Mouse (Mus musculus): ENCODE measurements at regions not wholly inside any gene's neighbourhood (a gene's known extent, or its start where the extent isn't known, plus 50 kb on each side); places are given as distances from the start of the nearest gene placed in this dataset.

- DNase-seq: no peak
Measured at GRCm38 (mm10) chr14:47862556-47862955, 214.3 kb downstream of the Ktn1 start.

- no peak for DNase-seq
Measured at GRCm38 (mm10) chr14:47863067-47863466, 214.8 kb downstream of the Ktn1 start.

GRCm38 (mm10) chr14:47863701-47864100, 215.5 kb downstream of the Ktn1 start:
- DNase-seq: no peak

GRCm38 (mm10) chr14:47867017-47867416, 218.8 kb downstream of the Ktn1 start:
- no peak for DNase-seq

DNA sequence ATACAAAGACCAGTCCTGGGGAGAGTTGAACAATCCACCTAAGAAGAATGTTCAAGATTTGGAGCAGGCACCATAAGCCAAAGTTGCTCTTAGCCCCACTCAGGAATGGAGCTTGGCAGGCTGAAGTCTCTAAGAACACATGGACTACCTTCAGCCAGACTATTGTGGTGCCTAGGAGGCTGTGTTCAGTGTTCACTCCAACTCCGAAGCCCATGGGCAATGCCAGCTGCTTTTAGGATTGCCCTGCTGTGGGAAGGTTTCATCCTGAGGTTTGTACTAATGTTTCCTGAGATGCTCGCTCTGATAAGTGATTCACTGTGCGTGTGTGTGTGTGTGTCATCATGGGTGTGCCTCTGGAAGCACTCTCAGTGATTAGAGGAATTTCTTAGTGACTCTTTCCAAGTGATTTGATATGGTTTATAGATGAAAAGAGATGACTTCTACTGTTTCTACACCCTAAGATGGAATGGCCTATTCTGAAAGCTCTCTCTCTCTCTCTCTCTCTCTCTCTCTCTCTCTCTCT, 220.1 kb downstream of the Ktn1 start:
- DNase-seq: no peak

GRCm38 (mm10) chr14:47876585-47876984, 228.3 kb downstream of the Ktn1 start:
- DNase-seq: no peak

DNA sequence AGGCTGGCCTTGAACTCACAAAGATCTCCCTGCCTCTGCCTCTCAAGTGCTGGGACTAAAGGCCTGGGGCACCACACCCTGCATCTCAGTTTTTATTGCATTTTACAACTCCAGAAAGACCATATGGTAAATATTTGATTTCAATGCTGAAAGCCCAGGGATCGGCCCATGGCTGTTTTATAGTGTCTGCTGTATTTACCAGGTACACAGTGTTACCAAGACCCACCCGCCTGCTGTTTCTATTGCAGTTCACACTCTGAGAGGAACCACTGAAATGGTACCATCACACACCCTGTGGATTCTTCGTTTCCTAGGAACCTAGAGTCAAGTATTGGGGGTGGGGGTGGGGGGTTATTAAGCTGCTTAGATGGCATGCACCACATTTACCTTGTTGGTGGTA, 228.9 kb downstream of the Ktn1 start:
- DNase-seq: no peak

GRCm38 (mm10) chr14:47877771-47878443, 229.7 kb downstream of the Ktn1 start:
- no peak for DNase-seq

DNA sequence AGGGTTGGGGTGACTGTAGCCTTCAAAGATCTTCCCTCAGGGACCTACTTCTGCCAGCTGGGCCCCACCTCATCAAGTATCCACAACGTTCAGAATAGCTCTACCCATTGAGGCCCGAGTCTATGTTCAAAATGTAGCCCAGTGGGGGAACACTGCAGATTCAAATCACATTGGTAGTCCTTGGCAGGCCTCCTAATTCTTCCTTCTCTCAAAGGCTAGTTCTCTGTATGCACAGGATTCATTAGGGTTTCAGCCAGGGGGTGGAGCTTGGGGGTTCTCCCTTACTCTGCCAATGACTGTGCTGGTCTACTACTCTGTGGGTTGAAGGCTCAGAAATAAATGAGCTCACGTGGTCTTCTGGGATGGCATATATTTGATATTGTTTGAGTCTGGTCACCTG, 235.3 kb upstream of the Peli2 start:
- DNase-seq: no peak

DNA sequence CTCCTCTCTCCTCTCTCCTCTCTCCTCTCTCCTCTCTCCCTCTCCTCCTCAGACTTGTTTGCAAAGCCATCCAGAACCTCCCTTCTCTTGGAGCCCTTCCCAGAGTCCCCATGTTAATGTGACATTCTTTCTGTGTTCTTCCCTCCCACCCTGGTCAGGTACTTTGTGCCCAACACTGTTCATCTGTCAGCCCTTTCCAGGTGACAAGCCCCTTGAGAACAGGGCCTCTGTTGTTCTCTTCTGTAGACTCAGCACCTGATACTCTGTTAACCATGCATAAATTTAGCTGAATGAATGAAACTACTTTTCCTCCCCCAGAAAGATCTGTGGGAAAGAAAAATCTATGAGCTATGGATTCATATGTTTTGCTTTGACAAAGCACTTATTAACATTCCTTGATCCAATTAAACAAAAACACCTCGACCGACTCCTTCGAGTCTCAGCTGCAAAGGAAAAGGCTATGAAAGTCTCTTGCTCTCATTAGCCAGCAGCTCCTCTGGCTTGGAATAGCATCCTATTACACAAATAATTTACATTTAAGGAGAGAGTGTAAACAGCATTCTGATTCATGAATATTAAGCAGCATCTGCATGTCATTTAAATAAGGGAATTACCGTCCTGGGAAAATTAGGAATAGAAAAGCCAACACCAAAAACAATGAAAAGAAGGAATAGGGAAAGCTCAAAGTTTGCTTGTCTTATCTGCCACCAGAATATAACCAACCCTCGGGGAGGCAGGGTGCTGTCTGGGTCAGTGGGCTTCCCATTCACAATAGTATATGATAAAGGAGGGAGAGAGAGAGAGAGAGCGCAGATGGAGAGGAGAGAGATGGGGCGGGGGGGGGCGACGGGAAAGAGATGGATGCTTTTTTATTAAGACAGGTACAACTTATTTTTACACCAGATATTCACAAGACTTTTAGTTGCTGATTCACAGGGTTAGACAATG, 230.1 kb upstream of the Peli2 start:
- DNase-seq: no peak

- no peak for DNase-seq
Measured at GRCm38 (mm10) chr14:47896581-47896980, 224.0 kb upstream of the Peli2 start.

- no peak for DNase-seq
Measured at GRCm38 (mm10) chr14:47897907-47898530, 222.6 kb upstream of the Peli2 start.

DNA sequence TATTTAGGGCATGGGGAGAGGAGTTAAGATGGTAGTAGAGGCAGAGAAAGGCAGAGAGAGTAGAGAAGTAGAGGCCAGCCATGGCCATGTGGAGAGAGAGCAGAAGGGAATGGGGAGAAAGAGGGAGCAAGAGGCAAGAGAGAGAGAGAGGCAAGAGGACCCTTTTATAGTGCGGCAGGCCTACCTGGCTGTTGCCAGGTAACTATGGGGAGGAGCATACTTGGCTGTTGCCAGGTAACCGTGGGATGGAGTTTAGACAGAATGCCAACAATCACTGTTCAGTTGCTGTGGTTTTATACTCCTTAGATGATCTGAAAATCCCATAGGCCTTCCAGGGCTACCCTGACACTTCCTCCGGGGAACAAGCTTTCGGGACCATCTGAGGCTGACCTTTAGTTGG, 222.0 kb upstream of the Peli2 start:
- DNase-seq: no peak

- DNase-seq: no peak
Measured at GRCm38 (mm10) chr14:47905334-47905733, 215.3 kb upstream of the Peli2 start.

- no peak for DNase-seq
Measured at GRCm38 (mm10) chr14:47909129-47909528, 211.5 kb upstream of the Peli2 start.

- peak; percentile 14 for DNase-seq
Measured at GRCm38 (mm10) chr14:47910741-47911295, 209.8 kb upstream of the Peli2 start.

DNA sequence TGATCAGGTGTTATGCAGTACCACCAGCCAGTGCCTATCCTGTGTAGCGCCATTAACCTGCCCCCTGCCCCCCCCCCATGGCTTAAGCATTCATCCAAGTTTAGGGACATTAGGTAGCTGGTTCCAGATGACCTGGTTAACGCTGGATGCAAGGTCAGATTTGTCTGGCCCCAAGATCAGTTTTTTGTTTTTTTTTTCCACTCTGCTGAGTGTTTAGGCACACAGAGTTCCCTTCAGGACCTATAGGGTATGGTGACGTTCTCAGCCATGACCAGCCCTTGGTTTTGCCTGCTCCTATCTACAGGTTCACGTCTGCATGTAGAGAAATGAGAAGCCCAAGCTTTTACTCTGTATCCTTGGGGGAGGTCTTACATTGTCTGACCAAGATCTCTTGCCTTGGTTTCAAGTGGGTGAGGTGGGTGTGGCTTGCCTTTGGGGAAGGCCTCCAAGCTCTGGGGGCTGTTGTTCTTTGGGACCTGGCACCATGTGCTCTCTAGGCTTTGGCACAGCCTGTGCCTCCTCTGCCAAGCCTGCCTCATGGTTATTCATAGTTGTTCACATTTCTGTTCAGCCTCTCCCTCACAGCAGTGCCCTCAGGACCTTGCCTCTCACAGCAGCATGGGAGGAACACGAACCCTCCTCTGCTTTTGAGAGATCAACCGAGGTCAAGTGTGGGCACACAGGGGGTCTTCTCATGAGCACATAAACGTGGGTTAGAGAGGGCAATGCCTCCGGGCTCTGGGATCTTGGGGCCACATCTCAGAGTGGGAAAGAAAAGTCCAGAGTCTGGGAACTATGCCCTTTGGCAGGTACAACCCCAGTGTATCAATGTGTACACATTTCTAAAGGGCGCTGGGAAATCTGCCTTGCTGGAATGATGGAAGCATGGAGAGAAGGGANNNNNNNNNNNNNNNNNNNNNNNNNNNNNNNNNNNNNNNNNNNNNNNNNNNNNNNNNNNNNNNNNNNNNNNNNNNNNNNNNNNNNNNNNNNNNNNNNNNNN, 208.8 kb upstream of the Peli2 start:
- DNase-seq: peak; percentile 82

GRCm38 (mm10) chr14:47915621-47916020, 205.0 kb upstream of the Peli2 start:
- no peak for DNase-seq

- DNase-seq: no peak
Measured at GRCm38 (mm10) chr14:47920638-47921347, 199.8 kb upstream of the Peli2 start.

GRCm38 (mm10) chr14:47921811-47922277, 198.8 kb upstream of the Peli2 start:
- peak; percentile 34 for DNase-seq

DNA sequence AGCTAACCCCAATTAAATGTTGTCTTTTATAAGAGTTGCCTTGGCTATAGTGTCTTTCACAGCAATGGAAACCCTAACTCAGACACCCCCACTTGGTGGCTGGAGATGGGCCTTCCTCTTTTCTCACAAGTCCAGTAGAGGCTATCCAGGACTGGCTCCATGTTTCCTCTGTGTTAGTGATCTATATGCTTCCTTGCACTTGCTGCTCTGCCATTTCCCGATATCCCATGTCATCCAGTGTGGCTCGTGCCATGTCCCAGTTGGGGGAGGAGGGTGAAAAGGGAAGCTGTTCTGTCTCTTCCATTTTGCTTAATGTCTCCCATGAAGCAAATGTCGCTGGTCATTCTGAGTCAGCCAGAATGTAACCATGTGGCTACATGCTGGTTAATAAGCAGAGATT, 194.2 kb upstream of the Peli2 start:
- no peak for DNase-seq

All from kidney, adult 18-20 months (tissue).